In genomic region chr14:14345948-14346812, GRCm38 (mm10) we compare ENCODE assay signal across 8 mouse cellular contexts. TPM values are rescaled to one million over a fixed set of nuclear protein-coding genes. Genes with fewer than 3 reads are reported as not detected.
A peak's percentile ranks its signal among the peaks of the same experiment; 100 is the strongest.
DNase-seq lines count a peak whose midpoint lies in the region; ATAC-seq and TF ChIP-seq lines count a peak whose summit lies in the region.

Gene Il3ra, plus strand, starts transcription at chr14:14346275.

- peak; percentile 24 for ATAC-seq in Patski
- ATAC-seq in hindbrain, embryonic 14.5 days (ENCODE audit: low FRiP score) = peak; percentile 54

- CTCF ChIA-PET in Patski (lab: Charles Lee) = no interaction called here

- DNase-seq in Patski (ENCODE audit: low read depth, low spot score) = no peak
- DNase-seq in cerebellum, postnatal 10 days = peak; percentile 90
- DNase-seq in gastrocnemius, adult 18-20 months (ENCODE audit: low spot score) = peak; percentile 47
- DNase-seq in hindbrain, embryonic 14.5 days (ENCODE audit: low spot score) = peak; percentile 79
- peak; percentile 72 to 91 for DNase-seq in left cerebral cortex, postnatal 10 days (ENCODE audit: extremely low spot score in 1 of 2, low spot score in 2 of 2)
- peak; percentile 68 for DNase-seq in right cerebral cortex, postnatal 25 days
- DNase-seq in urinary bladder, postnatal 36 days (ENCODE audit: low spot score in 2 of 2) = peak; percentile 59 to 66

- WGBS in hindbrain, embryonic 14.5 days = 3% methylated on average over 61 of the region's 69 CpGs

- no peak for TF ChIP-seq CTCF in Patski (IDR thresholded peaks at IDR 0.05)

- H3K4me1 ChIP-seq in hindbrain, embryonic 14.5 days (replicated peaks; ENCODE audit: control insufficient read depth, insufficient read depth, low read length) = no peaks in the 10 kb centered on the region
- peaks cover 17% of the 10 kb centered on the region for H3K4me1 ChIP-seq in megakaryocyte, embryonic 14.5 days

- POLR2A ChIA-PET in Patski (lab: Charles Lee) = interaction anchor here (0.6 kb wide), 1 partner anchor 20 kb away, joined by 3 read pairs; no protein-coding TSS in a partner anchor

- in situ Hi-C loops in Patski (cut with MboI; ENCODE audit: low pct_unique_long_range_greater_than_20kb) = no loop called here

- no peaks in the 10 kb centered on the region for H3K36me3 ChIP-seq in hindbrain, embryonic 14.5 days (replicated peaks; ENCODE audit: control insufficient read depth, insufficient read depth)
- H3K36me3 ChIP-seq in megakaryocyte, embryonic 14.5 days (replicated peaks; ENCODE audit: low read length) = peaks cover 33% of the 10 kb centered on the region

- peak within 1 kb of the TSS; percentile 80 for H3K9ac ChIP-seq in hindbrain, embryonic 14.5 days

- H3K4me2 ChIP-seq in hindbrain, embryonic 14.5 days (replicated peaks) = peak within 1 kb of the TSS; percentile 92

- intact Hi-C loops in left cerebral cortex, postnatal 10 days (cut with DNase I) = loop anchor here (10.0 kb wide), 1 partner anchor 359 kb away; the partner anchor contains the start of gene Slc4a7

- no peaks in the 10 kb centered on the region for H3K27me3 ChIP-seq in Patski
- no peaks in the 10 kb centered on the region for H3K27me3 ChIP-seq in hindbrain, embryonic 14.5 days (ENCODE audit: control insufficient read depth, insufficient read depth, low read length)
- H3K27me3 ChIP-seq in megakaryocyte, embryonic 14.5 days (replicated peaks) = no peaks in the 10 kb centered on the region

- H3K4me3 ChIP-seq in hindbrain, embryonic 14.5 days (replicated peaks; ENCODE audit: low read length) = peak within 1 kb of the TSS; percentile 69
- peak within 1 kb of the TSS; percentile 99 for H3K4me3 ChIP-seq in megakaryocyte, embryonic 14.5 days (replicated peaks)

- peaks cover 47% of the 10 kb centered on the region for H3K9me3 ChIP-seq in hindbrain, embryonic 14.5 days (ENCODE audit: control insufficient read depth, low read length)
- peaks cover 42% of the 10 kb centered on the region for H3K9me3 ChIP-seq in megakaryocyte, embryonic 14.5 days

- H3K27ac ChIP-seq in hindbrain, embryonic 14.5 days = peak within 1 kb of the TSS; percentile 77

RNA-seq across cellular contexts. Expression of gene Il3ra, which starts in this region (rescaled TPM):
- polyA plus RNA-seq in Patski (2021) = 12.8 TPM
- 1 to 10 TPM; 1.3 to 2.4 TPM for total RNA-seq in gastrocnemius, adult 18-20 months (2021)
- polyA plus RNA-seq in hindbrain, embryonic 14.5 days (2014; fragmentation: Nextera tagmentation; extraction: Ambion mirVana) = 2.2 and 2.7 TPM in 2 replicates
- total RNA-seq in left cerebral cortex, postnatal 10 days (2021) = 1 to 10 TPM; 3.4 TPM
- polyA plus RNA-seq in megakaryocyte, embryonic 14.5 days (2012; ENCODE audit: insufficient read depth, low replicate concordance) = 68.0 and 95.8 TPM in 2 replicates
